Mouse (Mus musculus): ENCODE results near the gene Slc16a5. TPM values are rescaled to one million over a fixed set of nuclear protein-coding genes. Genes with fewer than 3 reads are reported as not detected.
"Not testable (repeated sequence)": the region's sequence is repeated elsewhere in the genome, so short reads cannot be mapped to it uniquely, and the experiment has no call there.

Gene Slc16a5
- total and polyA plus RNA-seq, 3 experiments: 0.26 TPM; not detected in 2

GRCm38 (mm10) chr11:115496559-115496958 is 34.3 kb downstream of the Slc16a5 start:
- not testable (repeated sequence) for H3K79me2 ChIP-seq (ENCODE audit: control insufficient read depth, insufficient read depth, low read length, poor library complexity); H3K4me1 ChIP-seq (ENCODE audit: control insufficient read depth in 1 of 2, insufficient read depth in 2 of 2, low read length in 2 of 2); H3K4me3 ChIP-seq (ENCODE audit: control insufficient read depth in 1 of 2, insufficient read depth in 1 of 2, low read depth in 2 of 2, low read length in 2 of 2); H3K27ac ChIP-seq (ENCODE audit: control insufficient read depth, low read depth, low read length); H3K27me3 ChIP-seq (ENCODE audit: control insufficient read depth in 1 of 2, insufficient read depth in 2 of 2, low read length in 2 of 2); DNase-seq (ENCODE audit: low read depth, low spot score); H3K9ac ChIP-seq (ENCODE audit: control insufficient read depth, low read depth, low read length, poor library complexity, severe bottlenecking); H3K9me3 ChIP-seq (replicated peaks; ENCODE audit: insufficient read depth, low read length)
- peaks cover 0 to 22% of the 10 kb centered on the region in 2 experiments; a peak in 2 of 4 replicates for H3K36me3 ChIP-seq (ENCODE audit: control insufficient read depth in 1 of 2, insufficient read depth in 2 of 2, low read length in 2 of 2)
- TF ChIP-seq ZNF384 (IDR thresholded peaks at IDR 0.05; ENCODE audit: low read depth, low read length): peak; percentile 66; the same call in 1 of the 2 replicates

GRCm38 (mm10) chr11:115502636-115503035 is 40.4 kb downstream of the Slc16a5 start:
- no peak overlapping the region for H3K27ac ChIP-seq (ENCODE audit: control insufficient read depth, low read depth, low read length)

GRCm38 (mm10) chr11:115506586-115506985 is 44.3 kb downstream of the Slc16a5 start:
- TF ChIP-seq CHD2 (IDR thresholded peaks at IDR 0.05; ENCODE audit: low read length) (no peak), SIN3A (IDR thresholded peaks at IDR 0.05; ENCODE audit: low read length) (peak; percentile 69; the same call in 1 of the 2 replicates), UBTF (IDR thresholded peaks at IDR 0.05; ENCODE audit: borderline replicate concordance, insufficient read depth, low read depth, low read length) (no peak), MXI1 (IDR thresholded peaks at IDR 0.05; ENCODE audit: low read depth, low read length) (peak; percentile 83), JUND (IDR thresholded peaks at IDR 0.05; ENCODE audit: low read depth, low read length) (no peak), ZC3H11A (IDR thresholded peaks at IDR 0.05; ENCODE audit: low read depth, low read length) (no peak), MAX (IDR thresholded peaks at IDR 0.05; ENCODE audit: low read length) (peak; percentile 58), ZNF384 (IDR thresholded peaks at IDR 0.05; ENCODE audit: low read depth, low read length) (peak; percentile 44; the same call in 1 of the 2 replicates), ETS1 (IDR thresholded peaks at IDR 0.05; ENCODE audit: low read depth, low read length) (peak; percentile 64), GATA1 (IDR thresholded peaks at IDR 0.05; ENCODE audit: low read depth, low read length) (peak; percentile 67)
- H3K27ac ChIP-seq (ENCODE audit: control insufficient read depth, low read depth, low read length): no peak overlapping the region
- no peaks in the 10 kb centered on the region for H3K9me3 ChIP-seq (replicated peaks; ENCODE audit: insufficient read depth, low read length)
- no peak overlapping the region for H3K4me3 ChIP-seq (ENCODE audit: control insufficient read depth in 1 of 2, insufficient read depth in 1 of 2, low read depth in 2 of 2, low read length in 2 of 2)
- H3K79me2 ChIP-seq (ENCODE audit: control insufficient read depth, insufficient read depth, low read length, poor library complexity): peaks cover 81% of the 10 kb centered on the region
- H3K9ac ChIP-seq (ENCODE audit: control insufficient read depth, low read depth, low read length, poor library complexity, severe bottlenecking): no peak overlapping the region
- peaks cover 29 to 44% of the 10 kb centered on the region in 2 experiments for H3K4me1 ChIP-seq (ENCODE audit: control insufficient read depth in 1 of 2, insufficient read depth in 2 of 2, low read length in 2 of 2)
- H3K36me3 ChIP-seq (ENCODE audit: control insufficient read depth in 1 of 2, insufficient read depth in 2 of 2, low read length in 2 of 2): peaks cover 12 to 47% of the 10 kb centered on the region in 2 experiments
- no peaks in the 10 kb centered on the region for H3K27me3 ChIP-seq (ENCODE audit: control insufficient read depth in 1 of 2, insufficient read depth in 2 of 2, low read length in 2 of 2)
- peak; percentile 66 for DNase-seq (ENCODE audit: low read depth, low spot score)

More at GRCm38 (mm10) chr11:115502636-115503035, 40.4 kb downstream of the Slc16a5 start:
- Histone ChIP-seq H3K36me3 (ENCODE audit: control insufficient read depth in 1 of 2, insufficient read depth in 2 of 2, low read length in 2 of 2) (peaks cover 12 to 29% of the 10 kb centered on the region in 2 experiments), H3K27me3 (ENCODE audit: control insufficient read depth in 1 of 2, insufficient read depth in 2 of 2, low read length in 2 of 2) (no peaks in the 10 kb centered on the region), H3K4me3 (ENCODE audit: control insufficient read depth in 1 of 2, insufficient read depth in 1 of 2, low read depth in 2 of 2, low read length in 2 of 2) (no peak overlapping the region), H3K9ac (ENCODE audit: control insufficient read depth, low read depth, low read length, poor library complexity, severe bottlenecking) (no peak overlapping the region), H3K4me1 (ENCODE audit: control insufficient read depth in 1 of 2, insufficient read depth in 2 of 2, low read length in 2 of 2) (peaks cover 0 to 11% of the 10 kb centered on the region in 2 experiments; a peak in 3 of 4 replicates), H3K79me2 (ENCODE audit: control insufficient read depth, insufficient read depth, low read length, poor library complexity) (peaks cover 44% of the 10 kb centered on the region), H3K9me3 (replicated peaks; ENCODE audit: insufficient read depth, low read length) (no peaks in the 10 kb centered on the region)
- TF ChIP-seq GATA1 (IDR thresholded peaks at IDR 0.05; ENCODE audit: low read depth, low read length): no peak
- TF ChIP-seq TBP (IDR thresholded peaks at IDR 0.05; ENCODE audit: low read depth, low read length): no peak
- no peak for TF ChIP-seq CTCF (IDR thresholded peaks at IDR 0.05 in 2 of 3, conservative IDR thresholded peaks at IDR 0.05 in 1 of 3; ENCODE audit: control insufficient read depth in 1 of 3, insufficient read depth in 1 of 3, low read depth in 2 of 3, low read length in 3 of 3, poor library complexity in 1 of 3, severe bottlenecking in 1 of 3)
- no peak for TF ChIP-seq E2F4 (IDR thresholded peaks at IDR 0.05; ENCODE audit: borderline replicate concordance, low read depth, low read length)
- TF ChIP-seq NELFE (IDR thresholded peaks at IDR 0.05; ENCODE audit: low read depth, low read length): no peak
- TF ChIP-seq RAD21 (IDR thresholded peaks at IDR 0.05; ENCODE audit: low read depth, low read length): no peak
- no peak for TF ChIP-seq ZMIZ1 (IDR thresholded peaks at IDR 0.05; ENCODE audit: low read depth, low read length)
- TF ChIP-seq CHD2 (IDR thresholded peaks at IDR 0.05; ENCODE audit: low read length): no peak
- no peak for TF ChIP-seq GABPA (IDR thresholded peaks at IDR 0.05; ENCODE audit: low read depth, low read length)
- TF ChIP-seq SMC3 (IDR thresholded peaks at IDR 0.05; ENCODE audit: low read depth, low read length): no peak
- no peak for TF ChIP-seq MAZ (IDR thresholded peaks at IDR 0.05; ENCODE audit: low read depth, low read length)
- TF ChIP-seq MYB (IDR thresholded peaks at IDR 0.05; ENCODE audit: low read depth, low read length): no peak
- no peak for TF ChIP-seq MAFK (IDR thresholded peaks at IDR 0.05; ENCODE audit: borderline replicate concordance, low read depth, low read length)
- TF ChIP-seq JUND (IDR thresholded peaks at IDR 0.05; ENCODE audit: low read depth, low read length): no peak
- no peak for TF ChIP-seq UBTF (IDR thresholded peaks at IDR 0.05; ENCODE audit: borderline replicate concordance, insufficient read depth, low read depth, low read length)
- DNase-seq (ENCODE audit: low read depth, low spot score): no peak
